Mouse (Mus musculus): ENCODE results near the gene Piga. TPM values are rescaled to one million over a fixed set of nuclear protein-coding genes. Genes with fewer than 3 reads are reported as not detected.

Piga gene
- polyA plus RNA-seq, 1 experiment from 2014 or later, result 14.9 TPM

- 79% methylated on average over 2 of the region's 2 CpGs for WGBS
- H3K27ac ChIP-seq (ENCODE audit: low read length), result no peak overlapping the region
- H3K27me3 ChIP-seq (ENCODE audit: control insufficient read depth, insufficient read depth, low read length), result no peaks in the 10 kb centered on the region
- H3K4me1 ChIP-seq (ENCODE audit: control insufficient read depth, insufficient read depth, low read length), result no peaks in the 10 kb centered on the region
- no peak overlapping the region for H3K4me2 ChIP-seq (ENCODE audit: low read depth, low read length)
- H3K9me3 ChIP-seq (replicated peaks; ENCODE audit: control insufficient read depth, low read length), result no peaks in the 10 kb centered on the region
- ATAC-seq (ENCODE audit: insufficient read depth, low FRiP score), result no peak
- H3K36me3 ChIP-seq (ENCODE audit: control insufficient read depth, insufficient read depth, low read length), result no peaks in the 10 kb centered on the region
- H3K4me3 ChIP-seq (replicated peaks; ENCODE audit: low read length), result no peak overlapping the region
- no peak overlapping the region for H3K9ac ChIP-seq (ENCODE audit: low read length)
These were observed 8.6 kb downstream of the Piga start for GRCm38 (mm10) chrX:164428224-164428623.

- Histone ChIP-seq H3K36me3 (ENCODE audit: control insufficient read depth, insufficient read depth, low read length) (no peaks in the 10 kb centered on the region), H3K9ac (ENCODE audit: low read length) (no peak overlapping the region), H3K4me2 (ENCODE audit: low read depth, low read length) (no peak overlapping the region), H3K27me3 (ENCODE audit: control insufficient read depth, insufficient read depth, low read length) (no peaks in the 10 kb centered on the region), H3K27ac (ENCODE audit: low read length) (no peak overlapping the region), H3K4me1 (ENCODE audit: control insufficient read depth, insufficient read depth, low read length) (no peaks in the 10 kb centered on the region), H3K9me3 (replicated peaks; ENCODE audit: control insufficient read depth, low read length) (no peaks in the 10 kb centered on the region), H3K4me3 (replicated peaks; ENCODE audit: low read length) (no peak overlapping the region)
- ATAC-seq (ENCODE audit: insufficient read depth, low FRiP score), result no peak
- 63% methylated on average over 6 of the region's 6 CpGs for WGBS
These were observed 11.0 kb downstream of the Piga start for GRCm38 (mm10) chrX:164430621-164431020.

GRCm38 (mm10) chrX:164431133-164431532 is 11.5 kb downstream of the Piga start:
- 85% methylated on average over 2 of the region's 2 CpGs for WGBS
- H3K9ac ChIP-seq (ENCODE audit: low read length), result no peak overlapping the region
- H3K27ac ChIP-seq (ENCODE audit: low read length), result no peak overlapping the region
- no peak for ATAC-seq (ENCODE audit: insufficient read depth, low FRiP score)
- no peaks in the 10 kb centered on the region for H3K4me1 ChIP-seq (ENCODE audit: control insufficient read depth, insufficient read depth, low read length)
- no peak overlapping the region for H3K4me3 ChIP-seq (replicated peaks; ENCODE audit: low read length)
- H3K9me3 ChIP-seq (replicated peaks; ENCODE audit: control insufficient read depth, low read length), result no peaks in the 10 kb centered on the region
- no peak overlapping the region for H3K4me2 ChIP-seq (ENCODE audit: low read depth, low read length)
- no peaks in the 10 kb centered on the region for H3K27me3 ChIP-seq (ENCODE audit: control insufficient read depth, insufficient read depth, low read length)
- no peaks in the 10 kb centered on the region for H3K36me3 ChIP-seq (ENCODE audit: control insufficient read depth, insufficient read depth, low read length)

- Histone ChIP-seq H3K4me1 (ENCODE audit: control insufficient read depth, insufficient read depth, low read length) (no peaks in the 10 kb centered on the region), H3K4me2 (ENCODE audit: low read depth, low read length) (no peak overlapping the region), H3K9ac (ENCODE audit: low read length) (no peak overlapping the region), H3K27ac (ENCODE audit: low read length) (no peak overlapping the region), H3K36me3 (ENCODE audit: control insufficient read depth, insufficient read depth, low read length) (no peaks in the 10 kb centered on the region), H3K4me3 (replicated peaks; ENCODE audit: low read length) (no peak overlapping the region), H3K27me3 (ENCODE audit: control insufficient read depth, insufficient read depth, low read length) (no peaks in the 10 kb centered on the region), H3K9me3 (replicated peaks; ENCODE audit: control insufficient read depth, low read length) (no peaks in the 10 kb centered on the region)
- no peak for ATAC-seq (ENCODE audit: insufficient read depth, low FRiP score)
- 82% methylated on average over 6 of the region's 6 CpGs for WGBS
These were observed 12.0 kb downstream of the Piga start for GRCm38 (mm10) chrX:164431541-164431940.

GRCm38 (mm10) chrX:164432682-164433081 is 13.1 kb downstream of the Piga start:
- Histone ChIP-seq H3K4me3 (replicated peaks; ENCODE audit: low read length) (no peak overlapping the region), H3K9me3 (replicated peaks; ENCODE audit: control insufficient read depth, low read length) (no peaks in the 10 kb centered on the region), H3K9ac (ENCODE audit: low read length) (no peak overlapping the region), H3K4me2 (ENCODE audit: low read depth, low read length) (no peak overlapping the region), H3K36me3 (ENCODE audit: control insufficient read depth, insufficient read depth, low read length) (no peaks in the 10 kb centered on the region), H3K4me1 (ENCODE audit: control insufficient read depth, insufficient read depth, low read length) (no peaks in the 10 kb centered on the region), H3K27me3 (ENCODE audit: control insufficient read depth, insufficient read depth, low read length) (0 out of 2 replicates have a peak, but pooled peaks cover 1% of the 10 kb centered on the region), H3K27ac (ENCODE audit: low read length) (no peak overlapping the region)
- no peak for ATAC-seq (ENCODE audit: insufficient read depth, low FRiP score)
- WGBS, result 95% methylated on average over 9 of the region's 9 CpGs

GRCm38 (mm10) chrX:164436709-164437108 is 17.1 kb downstream of the Piga start, which contains the start of gene Asb11:
TSS of gene Asb11 (plus strand) at chrX:164436994.
- Histone ChIP-seq H3K4me2 (ENCODE audit: low read depth, low read length) (no peak within 1 kb of the TSS), H3K27ac (ENCODE audit: low read length) (no peak within 1 kb of the TSS), H3K4me1 (ENCODE audit: control insufficient read depth, insufficient read depth, low read length) (no peaks in the 10 kb centered on the region), H3K9me3 (replicated peaks; ENCODE audit: control insufficient read depth, low read length) (no peaks in the 10 kb centered on the region), H3K4me3 (replicated peaks; ENCODE audit: low read length) (no peak within 1 kb of the TSS), H3K27me3 (ENCODE audit: control insufficient read depth, insufficient read depth, low read length) (peaks cover 4% of the 10 kb centered on the region; the same call in 1 of the 2 replicates), H3K9ac (ENCODE audit: low read length) (no peak within 1 kb of the TSS), H3K36me3 (ENCODE audit: control insufficient read depth, insufficient read depth, low read length) (no peaks in the 10 kb centered on the region)
- ATAC-seq (ENCODE audit: insufficient read depth, low FRiP score), result no peak
- 56% methylated on average over 8 of the region's 8 CpGs for WGBS

- Histone ChIP-seq H3K27me3 (ENCODE audit: control insufficient read depth, insufficient read depth, low read length) (peaks cover 4% of the 10 kb centered on the region; the same call in 1 of the 2 replicates), H3K27ac (ENCODE audit: low read length) (no peak overlapping the region), H3K36me3 (ENCODE audit: control insufficient read depth, insufficient read depth, low read length) (no peaks in the 10 kb centered on the region), H3K4me3 (replicated peaks; ENCODE audit: low read length) (no peak overlapping the region), H3K4me1 (ENCODE audit: control insufficient read depth, insufficient read depth, low read length) (no peaks in the 10 kb centered on the region), H3K9ac (ENCODE audit: low read length) (no peak overlapping the region), H3K9me3 (replicated peaks; ENCODE audit: control insufficient read depth, low read length) (no peaks in the 10 kb centered on the region), H3K4me2 (ENCODE audit: low read depth, low read length) (no peak overlapping the region)
- 79% methylated on average over 7 of the region's 7 CpGs for WGBS
- ATAC-seq (ENCODE audit: insufficient read depth, low FRiP score), result no peak
These were observed 19.9 kb downstream of the Piga start for GRCm38 (mm10) chrX:164439462-164439861.

GRCm38 (mm10) chrX:164440140-164440539 is 20.6 kb downstream of the Piga start:
- Histone ChIP-seq H3K27me3 (ENCODE audit: control insufficient read depth, insufficient read depth, low read length) (peaks cover 8% of the 10 kb centered on the region; the same call in 1 of the 2 replicates), H3K9ac (ENCODE audit: low read length) (no peak overlapping the region), H3K9me3 (replicated peaks; ENCODE audit: control insufficient read depth, low read length) (no peaks in the 10 kb centered on the region), H3K36me3 (ENCODE audit: control insufficient read depth, insufficient read depth, low read length) (no peaks in the 10 kb centered on the region), H3K4me2 (ENCODE audit: low read depth, low read length) (no peak overlapping the region), H3K27ac (ENCODE audit: low read length) (no peak overlapping the region), H3K4me1 (ENCODE audit: control insufficient read depth, insufficient read depth, low read length) (no peaks in the 10 kb centered on the region), H3K4me3 (replicated peaks; ENCODE audit: low read length) (no peak overlapping the region)
- 44% methylated on average over 2 of the region's 2 CpGs for WGBS
- no peak for ATAC-seq (ENCODE audit: insufficient read depth, low FRiP score)

GRCm38 (mm10) chrX:164440703-164441102 is 21.1 kb downstream of the Piga start:
- 78% methylated on average over 3 of the region's 3 CpGs for WGBS
- Histone ChIP-seq H3K4me3 (replicated peaks; ENCODE audit: low read length) (no peak overlapping the region), H3K9me3 (replicated peaks; ENCODE audit: control insufficient read depth, low read length) (no peaks in the 10 kb centered on the region), H3K27ac (ENCODE audit: low read length) (no peak overlapping the region), H3K9ac (ENCODE audit: low read length) (no peak overlapping the region), H3K4me1 (ENCODE audit: control insufficient read depth, insufficient read depth, low read length) (no peaks in the 10 kb centered on the region), H3K36me3 (ENCODE audit: control insufficient read depth, insufficient read depth, low read length) (no peaks in the 10 kb centered on the region), H3K4me2 (ENCODE audit: low read depth, low read length) (no peak overlapping the region), H3K27me3 (ENCODE audit: control insufficient read depth, insufficient read depth, low read length) (peaks cover 9% of the 10 kb centered on the region; the same call in 1 of the 2 replicates)
- no peak for ATAC-seq (ENCODE audit: insufficient read depth, low FRiP score)

- Histone ChIP-seq H3K27ac (ENCODE audit: low read length) (no peak overlapping the region), H3K9ac (ENCODE audit: low read length) (no peak overlapping the region), H3K4me3 (replicated peaks; ENCODE audit: low read length) (no peak overlapping the region), H3K9me3 (replicated peaks; ENCODE audit: control insufficient read depth, low read length) (no peaks in the 10 kb centered on the region), H3K27me3 (ENCODE audit: control insufficient read depth, insufficient read depth, low read length) (peaks cover 9% of the 10 kb centered on the region; the same call in 1 of the 2 replicates), H3K36me3 (ENCODE audit: control insufficient read depth, insufficient read depth, low read length) (no peaks in the 10 kb centered on the region), H3K4me2 (ENCODE audit: low read depth, low read length) (no peak overlapping the region), H3K4me1 (ENCODE audit: control insufficient read depth, insufficient read depth, low read length) (no peaks in the 10 kb centered on the region)
- no peak for ATAC-seq (ENCODE audit: insufficient read depth, low FRiP score)
- WGBS, result 74% methylated on average over 3 of the region's 3 CpGs
These were observed 21.7 kb downstream of the Piga start for GRCm38 (mm10) chrX:164441306-164441705.

Measured in stomach, embryonic 16.5 days (tissue).